Mouse (Mus musculus) CH12.LX (cell line): Measurements from ENCODE around the gene Card19. TPM values are rescaled to one million over a fixed set of nuclear protein-coding genes. Genes with fewer than 3 reads are reported as not detected.

ENCODE experiments used
- DNase-seq: peaks from one replicate; pipeline ENCODE4 v3.0.0-alpha.2; 2013; ENCODE audit errors: extremely low read depth
- H3K27ac ChIP-seq: 2 replicates; pipeline ENCODE4 v1.5.1; 2012; ENCODE audit warnings: low read depth, mild to moderate bottlenecking, control low read depth, moderate library complexity; ENCODE audit not compliant: insufficient read depth
- H3K27me3 ChIP-seq: replicated peaks from 2 replicates; pipeline ENCODE3; 2012; ENCODE audit warnings: inconsistent platforms
- H3K36me3 ChIP-seq, 2 experiments: replicated peaks in 1 of 2; 2 replicates each; pipeline versions ENCODE3 to v1.6.1; 2012; ENCODE audit warnings: inconsistent platforms in 1 of 2, low read length in 1 of 2, mild to moderate bottlenecking in 1 of 2, mixed read lengths in 1 of 2, moderate library complexity in 1 of 2; ENCODE audit not compliant: control insufficient read depth in 1 of 2, insufficient read depth in 1 of 2
- H3K4me1 ChIP-seq, 2 experiments: 2 replicates each; pipeline ENCODE4 v1.6.1; 2012; ENCODE audit warnings: inconsistent platforms in 1 of 2, moderate library complexity in 1 of 2; ENCODE audit not compliant: insufficient read depth in 2 of 2, control insufficient read depth in 1 of 2
- H3K4me2 ChIP-seq: 2 replicates; pipeline ENCODE4 v1.6.1; 2012; ENCODE audit warnings: low read depth, mild to moderate bottlenecking, control low read depth; ENCODE audit not compliant: poor library complexity, insufficient read depth, severe bottlenecking
- H3K4me3 ChIP-seq, 3 experiments: fragments of 150-350 bp in 1 of 3; sonication (generic) in 1 of 3; replicated peaks in 1 of 3; 2 replicates each; pipeline versions ENCODE3 to v1.5.1; 2011 to 2012; ENCODE audit warnings: low read depth in 2 of 3, low read length in 2 of 3, mild to moderate bottlenecking in 2 of 3, moderate library complexity in 2 of 3, control low read depth in 1 of 3, improper control_type of control experiment in 1 of 3, inconsistent platforms in 1 of 3, mixed read lengths in 1 of 3; ENCODE audit not compliant: poor library complexity in 1 of 3
- H3K79me2 ChIP-seq: replicated peaks from 2 replicates; pipeline ENCODE4 v1.6.1; 2012; ENCODE audit warnings: mild to moderate bottlenecking, moderate library complexity; ENCODE audit not compliant: control insufficient read depth, poor library complexity, insufficient read depth, severe bottlenecking; ENCODE audit errors: extremely low read depth
- H3K9ac ChIP-seq: 2 replicates; pipeline ENCODE4 v1.6.1; 2012; ENCODE audit warnings: low read depth, mild to moderate bottlenecking, control low read depth, moderate library complexity; ENCODE audit not compliant: insufficient read depth
- H3K9me3 ChIP-seq: replicated peaks from 2 replicates; pipeline ENCODE3; 2012; ENCODE audit warnings: low read length, inconsistent platforms, mixed read lengths
- BHLHE40 ChIP-seq: IDR thresholded peaks from 2 replicates; pipeline ENCODE4 v1.6.1; 2011; ENCODE audit warnings: mild to moderate bottlenecking, low read depth, low read length, improper control_type of control experiment
- CHD2 ChIP-seq: IDR thresholded peaks from 2 replicates; pipeline ENCODE4 v1.6.1; 2011; ENCODE audit warnings: low read length, improper control_type of control experiment
- CTCF ChIP-seq, 2 experiments: IDR thresholded peaks in 1 of 2; conservative IDR thresholded peaks in 1 of 2; 2 replicates each; pipeline ENCODE4 v1.5.1; 2011 to 2012; ENCODE audit warnings: low read depth in 2 of 2, low read length in 2 of 2, improper control_type of control experiment in 1 of 2, inconsistent platforms in 1 of 2, mild to moderate bottlenecking in 1 of 2, moderate library complexity in 1 of 2
- E2F4 ChIP-seq: IDR thresholded peaks from 2 replicates; pipeline ENCODE4 v1.6.1; 2011; ENCODE audit warnings: low read depth, low read length, improper control_type of control experiment; ENCODE audit not compliant: insufficient replicate concordance
- GABPA ChIP-seq: IDR thresholded peaks from 2 replicates; pipeline ENCODE4 v1.6.1; 2012; ENCODE audit warnings: low read depth, low read length, improper control_type of control experiment, inconsistent platforms; ENCODE audit not compliant: insufficient replicate concordance
- IRF4 ChIP-seq: IDR thresholded peaks from 2 replicates; pipeline ENCODE4 v1.6.1; 2014; ENCODE audit warnings: low read depth, mild to moderate bottlenecking, inconsistent platforms, low read length, improper control_type of control experiment
- MAZ ChIP-seq: IDR thresholded peaks from 2 replicates; pipeline ENCODE4 v1.6.1; 2012; ENCODE audit warnings: low read depth, mild to moderate bottlenecking, inconsistent platforms, low read length, improper control_type of control experiment, moderate library complexity
- MXI1 ChIP-seq: IDR thresholded peaks from 2 replicates; pipeline ENCODE4 v1.6.1; 2011; ENCODE audit warnings: mild to moderate bottlenecking, low read depth, low read length, improper control_type of control experiment
- MYC ChIP-seq: IDR thresholded peaks from 2 replicates; pipeline ENCODE4 v1.6.1; 2011; ENCODE audit warnings: low read depth, mild to moderate bottlenecking, improper control_type of control experiment, low read length
- NELFE ChIP-seq: IDR thresholded peaks from 2 replicates; pipeline ENCODE4 v1.6.1; 2011; ENCODE audit warnings: low read depth, low read length, improper control_type of control experiment
- NRF1 ChIP-seq: IDR thresholded peaks from 2 replicates; pipeline ENCODE4 v1.6.1; 2014; ENCODE audit warnings: low read depth, mild to moderate bottlenecking, inconsistent platforms, low read length, improper control_type of control experiment, moderate library complexity
- POLR2AphosphoS2 ChIP-seq: IDR thresholded peaks from 2 replicates; pipeline ENCODE4 v1.6.1; 2011; ENCODE audit warnings: low read depth, low read length, improper control_type of control experiment
- RAD21 ChIP-seq: IDR thresholded peaks from 2 replicates; pipeline ENCODE4 v1.6.1; 2011; ENCODE audit warnings: low read depth, mild to moderate bottlenecking, low read length, improper control_type of control experiment, moderate library complexity
- SMC3 ChIP-seq: IDR thresholded peaks from 2 replicates; pipeline ENCODE4 v1.6.1; 2011; ENCODE audit warnings: low read depth, low read length, improper control_type of control experiment
- TCF12 ChIP-seq: IDR thresholded peaks from 2 replicates; pipeline ENCODE4 v1.6.1; 2014; ENCODE audit warnings: low read depth, mild to moderate bottlenecking, inconsistent platforms, low read length, improper control_type of control experiment
- USF2 ChIP-seq: conservative IDR thresholded peaks from 2 replicates; pipeline ENCODE4 v1.6.1; 2011; ENCODE audit warnings: low read depth, low read length, improper control_type of control experiment
- ZC3H11A ChIP-seq: IDR thresholded peaks from 2 replicates; pipeline ENCODE4 v1.6.1; 2012; ENCODE audit warnings: low read depth, mild to moderate bottlenecking, inconsistent platforms, low read length, improper control_type of control experiment
- ZMIZ1 ChIP-seq: IDR thresholded peaks from 2 replicates; pipeline ENCODE4 v1.6.1; 2012; ENCODE audit warnings: low read depth, mild to moderate bottlenecking, inconsistent platforms, low read length, improper control_type of control experiment
- ZNF384 ChIP-seq: IDR thresholded peaks from 2 replicates; pipeline ENCODE4 v1.6.1; 2012; ENCODE audit warnings: low read depth, low read length, improper control_type of control experiment, inconsistent platforms
- dilution Hi-C: fragments of 300-500 bp; cut with MboI; formaldehyde crosslinking; loops from 2 replicates; pipeline ENCODE4 v1.14.3; 2020; ENCODE audit warnings: low sequenced_read_pairs; ENCODE audit not compliant: extremely low pct_unique_long_range_greater_than_20kb, extremely low pct_ligation_motif_present
- in situ Hi-C: fragments of 300-500 bp; cut with MboI; formaldehyde crosslinking; loops from 3 replicates; pipeline ENCODE4 v1.14.3; 2019; ENCODE audit warnings: low sequenced_read_pairs, low pct_ligation_motif_present, low pct_unique_long_range_greater_than_20kb, mixed read lengths
- polyA plus RNA-seq: library from polyadenylated mRNA; unstranded; fragments of >175 nt; gene quantifications from 2 replicates; pipeline ENCODE4 v1.2.1, GENCODE M21; 2012; ENCODE audit warnings: low read depth; ENCODE audit not compliant: insufficient read length
- total RNA-seq, 2 experiments: library from RNA; depleted of rRNA; stranded (reverse); fragments of 300-350 nt in 1 of 2; fragments of >200 nt in 1 of 2; gene quantifications; 2 replicates each; pipeline ENCODE4 v1.2.3; 2012 to 2014

Gene Card19
- total and polyA plus RNA-seq, 3 experiments: 3.9 to 9.3 (median 5.2) TPM

DNA sequence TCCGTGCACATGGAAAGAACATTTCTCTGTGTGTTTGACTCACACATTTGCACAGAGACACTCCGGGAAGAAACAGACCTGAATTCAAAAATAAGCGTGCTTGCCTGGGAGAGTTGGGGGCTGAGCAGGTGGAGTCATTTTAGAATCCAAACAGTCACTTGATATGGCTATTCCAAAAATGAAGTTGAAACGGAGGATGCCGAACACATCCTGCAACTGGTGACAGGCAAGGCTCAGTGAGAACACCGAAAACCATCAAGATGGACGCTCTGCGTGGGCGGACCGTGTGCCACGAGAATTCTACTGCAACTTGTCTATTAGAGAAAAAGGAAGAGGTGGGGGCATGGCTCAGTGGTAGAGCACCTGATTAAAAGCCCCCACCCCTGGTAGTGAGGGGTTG lies 45.2 kb downstream of the Card19 start:
- dilution Hi-C loops: no loop called here
- H3K4me1 ChIP-seq: 0 out of 4 replicates have a peak, but pooled peaks cover 3 to 9% of the 10 kb centered on the region in 2 experiments
- no peak overlapping the region for H3K27ac ChIP-seq
- H3K9me3 ChIP-seq: no peaks in the 10 kb centered on the region
- no peak overlapping the region for H3K4me2 ChIP-seq
- H3K79me2 ChIP-seq: no peaks in the 10 kb centered on the region
- no peaks in the 10 kb centered on the region for H3K27me3 ChIP-seq
- DNase-seq: no peak
- TF ChIP-seq GABPA (no peak), CHD2 (no peak), NELFE (no peak), BHLHE40 (no peak), ZC3H11A (no peak), E2F4 (no peak), RAD21 (no peak), MAZ (no peak), ZNF384 (no peak), MYC (no peak), POLR2AphosphoS2 (no peak), ZMIZ1 (no peak), USF2 (no peak), NRF1 (no peak)
- in situ Hi-C loops: loop anchor here (10.0 kb wide), 1 partner anchor 116 kb away; no protein-coding TSS in a partner anchor
- no peak overlapping the region for H3K9ac ChIP-seq
- H3K36me3 ChIP-seq: no peaks in the 10 kb centered on the region
- H3K4me3 ChIP-seq: no peak overlapping the region

GRCm38 (mm10) chr13:49169448-49170207 lies 46.2 kb downstream of the Card19 start:
- TF ChIP-seq TCF12: no peak; the same call in 1 of the 2 replicates
- no peak for TF ChIP-seq MAZ
- peak; percentile 64 for TF ChIP-seq RAD21
- no peak for TF ChIP-seq ZMIZ1
- TF ChIP-seq GABPA: no peak
- TF ChIP-seq MXI1: no peak
- 0 out of 2 replicates have a peak, but pooled peaks have one; percentile 7 for TF ChIP-seq IRF4
- TF ChIP-seq SMC3: peak; percentile 62
- peak; percentile 78 to 82 for TF ChIP-seq CTCF (conservative IDR thresholded peaks at IDR 0.05 in 1 of 2, IDR thresholded peaks at IDR 0.05 in 1 of 2; ENCODE audit: low read depth in 2 of 2, low read length in 2 of 2)
- Histone ChIP-seq H3K27me3 (peaks cover 2% of the 10 kb centered on the region), H3K9ac (no peak overlapping the region), H3K9me3 (no peaks in the 10 kb centered on the region), H3K36me3 (no peaks in the 10 kb centered on the region), H3K4me3 (no peak overlapping the region), H3K4me1 (0 out of 4 replicates have a peak, but pooled peaks cover 0 to 9% of the 10 kb centered on the region in 2 experiments), H3K79me2 (no peaks in the 10 kb centered on the region), H3K27ac (no peak overlapping the region), H3K4me2 (peak overlapping the region; percentile 30; the same call in 1 of the 2 replicates)
- peak; percentile 58 for DNase-seq
- in situ Hi-C loops: loop anchor here (10.0 kb wide), 1 partner anchor 115 kb away; no protein-coding TSS in a partner anchor
- dilution Hi-C loops: no loop called here
